Mouse (Mus musculus) lung, postnatal 10 days (tissue): ENCODE results near the gene Muc1.
A peak's percentile ranks its signal among the peaks of the same experiment; 100 is the strongest.

Source experiments
- DNase-seq: peaks from one replicate; pipeline ENCODE4 v3.0.0; 2021

Gene Muc1

GRCm38 (mm10) chr3:89237682-89238081 is 8.8 kb downstream of the Muc1 start:
- peak; percentile 11 for DNase-seq

DNA sequence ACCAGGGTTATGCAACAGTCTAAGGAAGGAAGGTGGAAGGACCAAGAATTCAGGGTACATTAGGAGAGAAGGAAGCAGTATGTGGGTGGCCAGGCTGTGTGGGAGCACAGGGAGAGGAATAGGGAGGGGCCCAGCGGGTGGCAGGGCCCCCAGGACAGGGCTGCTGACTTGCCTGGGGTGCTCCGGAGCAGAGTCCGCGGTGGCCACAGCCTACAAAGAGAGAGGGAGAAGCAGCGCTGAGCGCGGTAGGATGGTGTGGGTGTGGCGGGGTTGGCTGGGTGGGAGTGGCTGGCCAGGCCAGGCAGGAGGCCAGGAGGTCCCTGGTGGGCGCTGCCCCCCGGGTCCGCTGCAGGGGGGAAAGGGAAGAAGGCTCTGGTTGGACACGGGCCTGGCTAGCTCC is 9.6 kb downstream of the Muc1 start:
- DNase-seq = no peak

- peak; percentile 86 for DNase-seq
Observed at GRCm38 (mm10) chr3:89242331-89242895, 13.6 kb downstream of the Muc1 start.

GRCm38 (mm10) chr3:89243609-89244008 is 14.8 kb downstream of the Muc1 start:
- DNase-seq = peak; percentile 84

GRCm38 (mm10) chr3:89244158-89244981 is 15.5 kb downstream of the Muc1 start:
- DNase-seq = peak; percentile 69

- DNase-seq = peak; percentile 60
Observed at GRCm38 (mm10) chr3:89244982-89245687, 16.3 kb downstream of the Muc1 start.

DNA sequence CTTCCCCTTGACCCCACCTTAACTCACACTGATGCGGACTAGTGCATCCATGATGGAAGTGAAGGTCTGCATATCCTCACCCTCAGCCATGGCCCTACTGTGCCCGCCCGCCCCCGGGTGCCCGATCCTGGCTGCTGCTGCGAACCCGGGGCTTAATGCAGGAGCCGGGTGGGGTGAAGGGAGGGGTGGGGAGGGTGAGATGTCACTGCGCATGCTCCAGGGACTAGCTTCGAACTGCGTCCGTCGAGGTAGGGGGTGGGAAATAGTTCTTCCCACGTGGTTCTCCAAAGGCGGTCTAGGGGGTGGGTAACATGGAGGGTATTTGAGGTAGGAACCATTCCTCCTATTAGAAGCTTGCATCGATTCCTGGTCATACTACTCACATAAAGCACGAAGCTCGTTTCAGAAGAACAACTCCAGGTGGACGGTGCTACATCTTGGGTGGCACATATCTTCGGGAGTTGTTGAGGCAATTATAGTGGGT is 16.9 kb downstream of the Muc1 start, which contains the start of gene Krtcap2:
Gene Krtcap2 (plus strand): TSS at position 279 of the 484 bp plus-strand sequence.
- peak; percentile 41 for DNase-seq

GRCm38 (mm10) chr3:89246261-89247100 is 17.6 kb downstream of the Muc1 start, which contains the start of gene Trim46:
TSS of gene Trim46 (minus strand) at chr3:89246309.
- DNase-seq = peak; percentile 93

- no peak for DNase-seq
Observed at GRCm38 (mm10) chr3:89247466-89247865, 18.6 kb downstream of the Muc1 start.

DNA sequence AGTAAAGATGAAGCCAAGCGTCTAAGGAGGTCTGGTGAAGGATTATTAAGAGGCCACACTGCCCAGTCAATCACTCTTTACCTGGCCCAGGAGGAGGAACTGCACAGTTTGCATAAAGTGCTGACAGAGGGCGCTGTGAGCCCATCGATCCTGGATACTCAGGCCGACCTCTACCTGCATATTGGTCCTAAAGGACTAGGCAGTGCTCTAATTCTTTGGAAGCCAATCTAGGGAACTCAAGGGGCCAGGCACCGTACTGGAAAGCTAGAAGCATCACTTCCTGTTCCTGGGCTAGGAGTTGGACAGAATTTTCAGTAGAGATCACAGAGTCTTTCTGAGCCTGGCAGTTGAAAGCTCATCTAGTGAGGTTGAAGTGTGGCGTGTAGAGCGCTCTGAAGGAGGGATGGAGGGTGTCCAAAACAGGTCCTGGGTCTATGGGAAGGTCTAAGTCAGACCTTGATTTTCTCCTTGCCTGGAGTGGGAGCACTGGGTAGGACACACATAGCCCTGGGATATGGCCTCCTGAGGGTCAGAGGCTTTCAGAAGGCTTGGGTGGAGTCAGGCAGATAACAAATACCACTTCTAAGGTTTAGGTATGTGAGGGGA is 21.7 kb downstream of the Muc1 start:
- peak; percentile 83 for DNase-seq

DNA sequence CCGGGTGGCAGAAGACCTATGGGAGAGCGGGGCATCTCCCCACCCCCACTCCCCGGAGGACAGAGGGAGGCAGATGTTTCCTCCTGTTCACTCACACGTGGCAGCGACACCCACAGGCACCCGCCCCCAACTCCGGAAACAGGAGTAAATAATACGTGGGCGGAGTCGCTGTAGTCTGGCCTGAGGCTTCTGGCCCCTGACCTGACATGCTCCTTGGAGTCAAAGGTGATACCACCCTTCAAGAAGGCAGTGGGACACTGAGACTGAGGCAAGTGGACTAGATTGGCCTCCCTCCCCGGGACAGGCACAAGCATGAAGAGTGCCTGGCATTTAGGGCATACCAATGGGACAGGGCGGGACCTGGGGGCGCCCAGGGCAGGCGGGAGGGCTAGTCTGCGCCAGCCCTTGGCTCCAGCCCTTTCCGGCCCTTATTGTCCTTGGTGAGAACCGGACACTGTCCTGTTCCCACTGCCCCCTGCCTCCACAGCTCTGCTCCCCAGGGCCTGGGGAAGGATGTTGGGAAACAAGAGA is 22.6 kb downstream of the Muc1 start:
- DNase-seq = peak; percentile 91

- no peak for DNase-seq
Observed at GRCm38 (mm10) chr3:89254994-89255393, 26.1 kb downstream of the Muc1 start.

DNA sequence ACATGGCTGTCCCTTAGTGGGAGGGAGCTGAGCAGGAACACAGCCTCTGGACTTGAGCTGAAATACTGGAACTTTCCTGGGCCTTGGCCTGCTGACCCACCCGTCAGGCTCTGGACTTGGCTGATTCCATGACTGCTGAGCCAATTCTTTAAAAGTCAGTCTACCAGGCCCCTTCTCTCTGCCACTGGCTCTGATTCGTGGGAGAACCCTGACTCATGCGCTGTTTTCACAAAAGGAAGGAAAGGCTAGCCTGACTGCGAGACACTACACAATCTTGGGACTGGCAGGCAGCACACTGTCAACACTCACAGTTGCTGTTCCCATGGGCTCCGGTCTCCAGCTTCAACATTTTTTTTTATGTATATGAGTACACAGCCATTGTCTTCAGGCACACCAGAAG is 27.3 kb downstream of the Muc1 start:
- DNase-seq = no peak

DNA sequence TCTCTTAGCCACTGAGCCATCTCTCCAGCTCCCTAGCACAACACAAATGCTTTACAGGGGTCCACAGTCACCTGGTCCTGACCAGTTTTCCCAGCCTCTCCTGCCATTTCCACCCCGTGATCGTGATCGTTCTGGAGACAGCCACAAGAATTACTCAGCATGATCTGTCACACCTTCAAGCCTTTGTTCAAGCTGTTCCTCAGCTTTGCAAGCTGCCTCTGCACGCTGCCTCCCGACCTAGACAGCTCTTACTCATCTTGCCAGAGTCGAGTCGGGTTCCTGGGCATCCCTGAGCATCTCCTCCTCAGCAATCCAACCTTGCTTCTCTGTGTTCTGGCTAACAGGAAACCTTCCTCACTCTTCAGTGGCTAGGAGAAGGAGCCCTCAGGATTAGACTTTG is 30.2 kb downstream of the Muc1 start, which contains the start of gene Dpm3:
Gene Dpm3 (plus strand): TSS at position 283 of the 400 bp plus-strand sequence.
- no peak for DNase-seq

DNA sequence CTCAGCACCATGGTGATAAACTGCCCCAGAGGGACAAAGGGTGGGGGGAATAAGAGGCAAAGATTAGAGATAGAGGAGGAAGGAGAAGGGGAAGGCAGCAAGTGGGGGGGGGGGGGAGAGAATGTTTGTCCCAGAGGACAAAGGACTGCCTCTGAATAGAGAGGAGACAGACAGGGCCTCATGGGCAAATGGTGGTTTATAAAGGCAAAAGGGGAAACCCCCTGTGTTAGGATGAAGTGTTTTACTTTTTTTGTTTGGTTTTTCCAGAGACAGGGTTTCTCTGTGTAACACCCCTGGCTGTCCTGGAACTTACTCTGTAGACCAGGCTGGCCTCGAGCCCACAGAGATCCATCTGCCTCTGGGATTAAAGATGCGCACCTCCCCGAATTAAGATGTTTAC is 31.4 kb downstream of the Muc1 start:
- DNase-seq = no peak

GRCm38 (mm10) chr3:89262417-89262816 is 33.6 kb downstream of the Muc1 start:
- peak; percentile 57 for DNase-seq

- DNase-seq = peak; percentile 84
Observed at GRCm38 (mm10) chr3:89266439-89266893, 37.6 kb downstream of the Muc1 start.

DNA sequence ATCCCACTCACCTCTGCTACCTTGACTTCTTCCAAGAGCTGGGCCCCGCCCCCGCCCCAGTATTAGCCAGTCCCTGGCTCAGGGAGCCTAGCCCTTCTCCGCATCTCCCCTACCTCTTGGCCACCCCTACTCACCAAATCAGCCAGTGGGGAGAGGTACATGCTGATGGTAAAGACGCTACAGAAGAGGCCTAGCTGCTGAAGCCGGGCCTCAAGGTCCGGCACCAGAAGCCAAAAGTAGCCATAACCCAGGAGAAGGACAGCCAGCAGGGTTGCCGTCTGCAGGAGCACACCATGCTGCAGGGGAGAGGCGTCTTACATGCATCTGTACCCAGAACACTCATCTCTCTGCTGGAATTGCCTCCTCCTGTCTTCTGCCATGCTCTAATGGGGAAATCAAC is 40.1 kb downstream of the Muc1 start:
- DNase-seq = no peak

GRCm38 (mm10) chr3:89270051-89270755 is 41.3 kb downstream of the Muc1 start, which contains the start of gene Slc50a1:
TSS of gene Slc50a1 (minus strand) at chr3:89270570.
- peak; percentile 93 for DNase-seq

DNA sequence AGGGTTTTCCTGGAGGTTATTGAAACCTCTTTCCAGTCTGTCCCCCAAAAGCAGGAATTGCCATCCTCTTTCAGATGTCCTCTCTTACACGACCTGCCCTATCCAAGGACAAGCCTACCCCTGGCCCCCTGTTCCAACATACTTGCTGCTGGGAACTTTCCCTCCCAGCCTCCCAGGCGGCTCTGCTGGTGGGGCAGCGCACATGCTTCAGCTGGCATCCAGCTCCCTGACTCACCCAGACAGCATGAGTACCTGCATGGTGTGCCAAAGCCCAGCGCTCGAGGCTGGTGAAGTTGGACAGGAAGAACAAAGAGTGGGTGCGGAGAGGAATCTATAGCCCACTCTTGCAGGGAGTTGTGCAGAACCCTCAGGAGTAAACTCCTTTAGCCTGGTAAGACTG is 42.0 kb downstream of the Muc1 start:
- DNase-seq = peak; percentile 55

DNA sequence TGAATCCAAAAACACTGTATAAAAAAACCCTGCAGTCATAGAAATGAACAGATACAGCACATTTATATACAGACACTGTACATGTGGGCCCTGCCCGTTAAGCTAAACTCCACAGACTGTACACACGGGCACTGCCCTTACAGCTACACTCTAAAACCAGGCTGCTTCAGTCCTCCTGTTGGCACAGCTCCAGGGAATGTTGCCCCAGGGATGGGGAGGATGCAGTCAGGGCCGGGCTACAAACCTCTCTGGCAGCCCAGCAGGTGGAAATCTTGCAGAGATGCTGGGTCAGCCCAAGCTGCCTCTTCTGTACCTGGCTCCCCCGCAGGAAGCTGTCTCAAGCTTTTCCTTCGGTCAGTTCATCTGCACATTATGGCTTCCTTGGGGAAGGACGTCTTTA is 42.9 kb downstream of the Muc1 start:
- DNase-seq = peak; percentile 51
